Mouse (Mus musculus): ENCODE measurements at regions not wholly inside any gene's neighbourhood (a gene's known extent, or its start where the extent isn't known, plus 50 kb on each side); places are given as distances from the start of the nearest gene placed in this dataset.
"Not testable (repeated sequence)": the region's sequence is repeated elsewhere in the genome, so short reads cannot be mapped to it uniquely, and the experiment has no call there.

GRCm38 (mm10) chr9:52935082-52935481, 255.5 kb upstream of the AI593442 start:
- WGBS, result 50% methylated on average over 6 of the region's 6 CpGs
- Histone ChIP-seq H3K27ac (ENCODE audit: low read depth, low read length) (no peak overlapping the region), H3K36me3 (ENCODE audit: insufficient read depth) (no peaks in the 10 kb centered on the region), H3K9ac (no peak overlapping the region), H3K27me3 (ENCODE audit: insufficient read depth, low read length) (no peaks in the 10 kb centered on the region), H3K4me2 (ENCODE audit: low read depth) (no peak overlapping the region), H3K9me3 (ENCODE audit: low read length) (no peaks in the 10 kb centered on the region), H3K4me1 (ENCODE audit: insufficient read depth) (no peaks in the 10 kb centered on the region), H3K4me3 (ENCODE audit: low read depth, low read length) (no peak overlapping the region)
- TF ChIP-seq CTCF (IDR thresholded peaks at IDR 0.05; ENCODE audit: low read depth), result no peak
- ATAC-seq, result no peak
- DNase-seq, result no peak

DNA sequence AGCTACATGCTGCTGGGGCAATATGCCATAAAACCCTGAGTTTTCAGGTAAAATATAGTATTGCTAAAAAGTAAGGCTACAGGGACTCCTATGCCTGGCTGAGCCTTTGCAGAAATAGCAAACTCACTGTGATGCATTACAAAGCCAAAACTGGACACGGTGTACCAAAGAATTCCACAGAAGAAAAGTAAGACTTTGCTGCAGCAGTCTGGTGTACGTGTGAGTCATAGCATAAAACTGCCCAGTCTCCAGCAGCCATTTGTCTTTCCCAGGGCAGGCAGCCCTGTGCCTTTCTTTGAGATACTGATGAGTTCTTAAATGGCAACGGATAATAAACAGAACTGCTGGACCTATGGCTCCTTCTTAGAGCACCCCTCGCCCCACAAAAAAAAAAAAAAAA, 237.9 kb upstream of the AI593442 start:
- Histone ChIP-seq H3K4me3 (ENCODE audit: low read depth, low read length) (no peak overlapping the region), H3K9ac (no peak overlapping the region), H3K27ac (ENCODE audit: low read depth, low read length) (no peak overlapping the region), H3K4me2 (ENCODE audit: low read depth) (no peak overlapping the region), H3K9me3 (ENCODE audit: low read length) (no peaks in the 10 kb centered on the region), H3K27me3 (ENCODE audit: insufficient read depth, low read length) (no peaks in the 10 kb centered on the region), H3K36me3 (ENCODE audit: insufficient read depth) (no peaks in the 10 kb centered on the region), H3K4me1 (ENCODE audit: insufficient read depth) (no peaks in the 10 kb centered on the region)
- ATAC-seq (no peak), DNase-seq (no peak)
- 81% methylated on average over 4 of the region's 4 CpGs for WGBS
- TF ChIP-seq CTCF (IDR thresholded peaks at IDR 0.05; ENCODE audit: low read depth), result no peak

DNA sequence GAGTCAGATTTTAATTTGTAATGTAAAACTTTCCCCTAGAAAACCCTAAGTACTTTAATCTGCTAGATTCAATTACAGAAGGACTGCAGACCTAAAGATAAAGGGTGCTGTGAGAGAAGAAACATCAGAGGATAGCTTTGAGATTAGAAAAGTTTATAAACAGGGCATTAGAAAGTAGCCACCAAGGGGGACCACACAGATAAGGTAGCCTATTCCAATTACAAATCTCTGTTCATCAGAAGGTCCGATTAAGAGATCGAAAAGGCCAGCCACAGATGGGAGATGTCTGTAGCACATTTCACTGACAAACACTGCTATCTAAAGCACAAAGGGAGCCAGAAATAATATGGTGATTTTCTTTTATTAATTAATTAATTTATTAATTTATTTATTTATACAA, 209.1 kb upstream of the AI593442 start:
- not testable (repeated sequence) for H3K4me2 ChIP-seq (ENCODE audit: low read depth); ATAC-seq; H3K9me3 ChIP-seq (ENCODE audit: low read length); DNase-seq; H3K27ac ChIP-seq (ENCODE audit: low read depth, low read length); H3K4me1 ChIP-seq (ENCODE audit: insufficient read depth); H3K36me3 ChIP-seq (ENCODE audit: insufficient read depth); H3K9ac ChIP-seq; H3K4me3 ChIP-seq (ENCODE audit: low read depth, low read length); H3K27me3 ChIP-seq (ENCODE audit: insufficient read depth, low read length)
- no CpG with 5 or more reads among the region's 2 CpGs for WGBS

GRCm38 (mm10) chr9:52887997-52888396, 208.4 kb upstream of the AI593442 start:
- H3K4me3 ChIP-seq (ENCODE audit: low read depth, low read length); ATAC-seq; H3K9ac ChIP-seq; H3K9me3 ChIP-seq (ENCODE audit: low read length); H3K27me3 ChIP-seq (ENCODE audit: insufficient read depth, low read length); H3K36me3 ChIP-seq (ENCODE audit: insufficient read depth); H3K4me2 ChIP-seq (ENCODE audit: low read depth); H3K27ac ChIP-seq (ENCODE audit: low read depth, low read length); DNase-seq; H3K4me1 ChIP-seq (ENCODE audit: insufficient read depth): not testable (repeated sequence)
- no CpG with 5 or more reads among the region's 3 CpGs for WGBS

- no peak for TF ChIP-seq CTCF (IDR thresholded peaks at IDR 0.05; ENCODE audit: low read depth)
- H3K36me3 ChIP-seq (ENCODE audit: insufficient read depth), result no peaks in the 10 kb centered on the region
- H3K4me1 ChIP-seq (ENCODE audit: insufficient read depth), result 0 out of 2 replicates have a peak, but pooled peaks cover 4% of the 10 kb centered on the region
- no peaks in the 10 kb centered on the region for H3K9me3 ChIP-seq (ENCODE audit: low read length)
- DNase-seq, result no peak
- no peak overlapping the region for H3K4me2 ChIP-seq (ENCODE audit: low read depth)
- ATAC-seq, result peak; percentile 12; the same call in 1 of the 2 replicates
- no peak overlapping the region for H3K9ac ChIP-seq
- WGBS, result 82% methylated on average over 1 of the region's 1 CpGs
- H3K4me3 ChIP-seq (ENCODE audit: low read depth, low read length), result no peak overlapping the region
- H3K27me3 ChIP-seq (ENCODE audit: insufficient read depth, low read length), result no peaks in the 10 kb centered on the region
- no peak overlapping the region for H3K27ac ChIP-seq (ENCODE audit: low read depth, low read length)
Measured at GRCm38 (mm10) chr9:52867236-52867635, 187.7 kb upstream of the AI593442 start.

DNA sequence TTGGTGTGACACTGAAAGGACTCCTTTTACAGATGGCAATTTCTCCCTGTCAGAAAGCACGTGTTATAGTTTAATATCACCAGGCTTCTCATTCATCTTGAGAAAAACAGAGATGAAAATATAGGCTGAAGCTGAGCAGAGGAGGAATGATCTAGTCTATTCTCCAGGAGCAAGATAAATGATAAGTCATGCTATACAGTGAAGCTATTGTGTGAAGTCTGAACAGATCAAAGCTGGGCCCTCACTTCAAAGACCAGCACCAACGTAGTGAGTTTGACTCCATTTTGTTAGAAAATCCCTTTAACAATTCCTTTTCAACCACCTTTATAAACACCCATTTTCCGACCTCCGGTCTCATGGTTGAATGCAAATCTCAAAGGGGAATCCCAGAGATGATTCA, 180.7 kb upstream of the AI593442 start:
- peaks cover 4% of the 10 kb centered on the region; the same call in 1 of the 2 replicates for H3K9me3 ChIP-seq (ENCODE audit: low read length)
- no peak for TF ChIP-seq CTCF (IDR thresholded peaks at IDR 0.05; ENCODE audit: low read depth)
- no peak overlapping the region for H3K4me3 ChIP-seq (ENCODE audit: low read depth, low read length)
- H3K36me3 ChIP-seq (ENCODE audit: insufficient read depth), result no peaks in the 10 kb centered on the region
- no peak overlapping the region for H3K27ac ChIP-seq (ENCODE audit: low read depth, low read length)
- no peak overlapping the region for H3K4me2 ChIP-seq (ENCODE audit: low read depth)
- ATAC-seq, result no peak
- no peaks in the 10 kb centered on the region for H3K4me1 ChIP-seq (ENCODE audit: insufficient read depth)
- no peaks in the 10 kb centered on the region for H3K27me3 ChIP-seq (ENCODE audit: insufficient read depth, low read length)
- WGBS, result 62% methylated on average over 4 of the region's 4 CpGs
- H3K9ac ChIP-seq, result no peak overlapping the region
- DNase-seq, result no peak

GRCm38 (mm10) chr9:52858411-52858810, 178.8 kb upstream of the AI593442 start:
- H3K36me3 ChIP-seq (ENCODE audit: insufficient read depth), result no peaks in the 10 kb centered on the region
- 48% methylated on average over 4 of the region's 4 CpGs for WGBS
- no peak for DNase-seq
- no peak for TF ChIP-seq CTCF (IDR thresholded peaks at IDR 0.05; ENCODE audit: low read depth)
- H3K4me3 ChIP-seq (ENCODE audit: low read depth, low read length), result no peak overlapping the region
- no peak overlapping the region for H3K4me2 ChIP-seq (ENCODE audit: low read depth)
- H3K27me3 ChIP-seq (ENCODE audit: insufficient read depth, low read length), result no peaks in the 10 kb centered on the region
- no peak overlapping the region for H3K9ac ChIP-seq
- ATAC-seq, result no peak
- no peaks in the 10 kb centered on the region for H3K4me1 ChIP-seq (ENCODE audit: insufficient read depth)
- H3K9me3 ChIP-seq (ENCODE audit: low read length), result peaks cover 4% of the 10 kb centered on the region; the same call in 1 of the 2 replicates
- no peak overlapping the region for H3K27ac ChIP-seq (ENCODE audit: low read depth, low read length)

- Histone ChIP-seq H3K4me2 (ENCODE audit: low read depth) (no peak overlapping the region), H3K27ac (ENCODE audit: low read depth, low read length) (no peak overlapping the region), H3K27me3 (ENCODE audit: insufficient read depth, low read length) (no peaks in the 10 kb centered on the region), H3K36me3 (ENCODE audit: insufficient read depth) (no peaks in the 10 kb centered on the region), H3K4me3 (ENCODE audit: low read depth, low read length) (no peak overlapping the region), H3K9me3 (ENCODE audit: low read length) (no peaks in the 10 kb centered on the region), H3K9ac (no peak overlapping the region), H3K4me1 (ENCODE audit: insufficient read depth) (no peaks in the 10 kb centered on the region)
- no peak for ATAC-seq
- no peak for DNase-seq
- TF ChIP-seq CTCF (IDR thresholded peaks at IDR 0.05; ENCODE audit: low read depth), result no peak
- WGBS, result 73% methylated on average over 6 of the region's 6 CpGs
Measured at GRCm38 (mm10) chr9:52853338-52853737, 173.8 kb upstream of the AI593442 start.

Data from forebrain, postnatal 0 days (tissue).